ENCODE assay signal across 8 mouse cellular contexts in the genomic region with DNA sequence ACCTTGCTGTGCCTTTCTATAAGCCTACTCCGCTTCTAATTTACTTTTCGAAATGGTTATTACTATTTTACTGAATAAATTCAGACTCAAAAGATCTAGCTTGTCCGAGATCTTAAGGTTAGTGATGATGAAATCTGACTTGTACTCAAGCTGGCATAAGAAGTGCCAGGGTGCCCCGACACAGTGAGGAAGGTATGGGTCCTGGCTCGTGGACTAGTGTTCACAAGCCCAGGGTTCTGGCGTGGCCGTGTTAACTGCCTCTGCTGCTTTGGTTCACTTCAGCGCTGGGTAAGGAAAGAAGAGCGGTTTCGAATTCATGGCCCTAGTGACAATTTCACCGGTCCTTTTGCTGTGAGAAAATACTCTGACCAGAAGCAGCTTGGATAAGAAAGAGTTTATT. TPM values are rescaled to one million over a fixed set of nuclear protein-coding genes. Genes with fewer than 3 reads are reported as not detected.
DNase-seq lines count a peak whose midpoint lies in the region; ATAC-seq and TF ChIP-seq lines count a peak whose summit lies in the region.

No protein-coding gene starts in this region.

- DNase-seq in heart, postnatal 10 days, result no peak
- DNase-seq in testis, postnatal 10 days (ENCODE audit: low spot score), result no peak
- no peak for DNase-seq in left cerebral cortex, adult 18-20 months (ENCODE audit: low spot score in 2 of 2)
- no peak for DNase-seq in ovary, postnatal 36 days (ENCODE audit: low spot score)
- DNase-seq in thymus, postnatal 10 days (ENCODE audit: low spot score in 2 of 2), result no peak

- H3K4me1 ChIP-seq in heart, embryonic 11.5 days (ENCODE audit: control insufficient read depth, insufficient read depth, low read length), result 0 out of 2 replicates have a peak, but pooled peaks cover 3% of the 10 kb centered on the region
- H3K4me1 ChIP-seq in testis, adult 2 months (ENCODE audit: control insufficient read depth, insufficient read depth, low read length), result peaks cover 18% of the 10 kb centered on the region
- H3K4me1 ChIP-seq in limb, embryonic 15.5 days, result peaks cover 21% of the 10 kb centered on the region

- H3K27me3 ChIP-seq in heart, embryonic 11.5 days (ENCODE audit: control insufficient read depth, insufficient read depth, low read length), result peaks cover 20% of the 10 kb centered on the region
- no peaks in the 10 kb centered on the region for H3K27me3 ChIP-seq in testis, adult 2 months (ENCODE audit: control insufficient read depth, insufficient read depth, low read length)
- peaks cover 44% of the 10 kb centered on the region for H3K27me3 ChIP-seq in limb, embryonic 15.5 days

- WGBS in heart, embryonic 11.5 days (ENCODE audit: insufficient replicate concordance), result 76% methylated on average over 11 of the region's 11 CpGs
- 84% methylated on average over 11 of the region's 11 CpGs for WGBS in limb, embryonic 15.5 days

- ATAC-seq in heart, embryonic 11.5 days (replicated peaks; ENCODE audit: insufficient number of reproducible peaks, low FRiP score, low TSS enrichment), result no peak
- no peak for ATAC-seq in limb, embryonic 15.5 days (ENCODE audit: insufficient number of reproducible peaks, low FRiP score, low TSS enrichment, low read depth)

- H3K36me3 ChIP-seq in heart, embryonic 11.5 days (ENCODE audit: control insufficient read depth, insufficient read depth, low read length), result no peaks in the 10 kb centered on the region
- H3K36me3 ChIP-seq in testis, adult 2 months (ENCODE audit: control insufficient read depth, insufficient read depth, low read length), result no peaks in the 10 kb centered on the region
- no peaks in the 10 kb centered on the region for H3K36me3 ChIP-seq in limb, embryonic 15.5 days

- intact Hi-C loops in heart, postnatal 10 days (cut with DNase I), result loop anchor here (10.0 kb wide), 1 partner anchor 472 kb away; a partner anchor contains a TSS

- no peak overlapping the region for H3K4me3 ChIP-seq in heart, embryonic 11.5 days (ENCODE audit: low read depth, low read length)
- peak overlapping the region; percentile 40 for H3K4me3 ChIP-seq in testis, adult 2 months (ENCODE audit: control insufficient read depth, low read depth, low read length)
- H3K4me3 ChIP-seq in limb, embryonic 15.5 days, result peak overlapping the region; percentile 66; the same call in 1 of the 2 replicates

- TF ChIP-seq CTCF in testis, adult 2 months (IDR thresholded peaks at IDR 0.05; ENCODE audit: control insufficient read depth, insufficient read depth, insufficient replicate concordance, low read depth, low read length), result no peak

- H3K9ac ChIP-seq in heart, embryonic 11.5 days (ENCODE audit: low read depth, low read length), result no peak overlapping the region
- H3K9ac ChIP-seq in limb, embryonic 15.5 days, result no peak overlapping the region

- peak overlapping the region; percentile 92 for H3K4me2 ChIP-seq in heart, embryonic 11.5 days
- no peak overlapping the region for H3K4me2 ChIP-seq in limb, embryonic 15.5 days

- no peak for TF ChIP-seq POLR2A in testis, adult 2 months (IDR thresholded peaks at IDR 0.05; ENCODE audit: control insufficient read depth, low read depth, low read length)

- H3K9me3 ChIP-seq in heart, embryonic 11.5 days (replicated peaks; ENCODE audit: control insufficient read depth, low read length), result no peaks in the 10 kb centered on the region
- H3K9me3 ChIP-seq in limb, embryonic 15.5 days, result no peaks in the 10 kb centered on the region

- no peak overlapping the region for H3K27ac ChIP-seq in heart, embryonic 11.5 days (ENCODE audit: low read depth, low read length)
- no peak overlapping the region for H3K27ac ChIP-seq in testis, adult 2 months (ENCODE audit: control insufficient read depth, insufficient read depth, low read depth, low read length)
- no peak overlapping the region for H3K27ac ChIP-seq in limb, embryonic 15.5 days

RNA-seq across cellular contexts. Expression of a gene that starts 0.9 kb away (rescaled TPM):
- polyA plus RNA-seq in heart, embryonic 11.5 days (2014; fragmentation: Nextera tagmentation; extraction: Ambion mirVana), result 1.6 and 1.7 TPM in 2 replicates
- total RNA-seq in heart, postnatal 10 days (2021), result 1 to 10 TPM; 5.2 to 6.2 TPM
- polyA plus RNA-seq in testis, adult 2 months (2012; rRNA removed), result 0.96 and 1.9 TPM in 2 replicates
- polyA plus RNA-seq in limb, embryonic 15.5 days (2015; fragmentation: Nextera tagmentation; extraction: Ambion mirVana), result 1.4 and 1.8 TPM in 2 replicates
- 1 to 10 TPM; 8.4 to 9.8 TPM for total RNA-seq in left cerebral cortex, adult 18-20 months (2021)
